Mouse (Mus musculus) embryonic facial prominence, embryonic 15.5 days (tissue): ENCODE results near the gene Btbd9. TPM values are rescaled to one million over a fixed set of nuclear protein-coding genes. Genes with fewer than 3 reads are reported as not detected.

ENCODE experiments used
- ATAC-seq: fragments of 200-750 bp; cut with Nextera tagmentation; 2 replicates; pipeline ENCODE4 v1.8.0; 2017; ENCODE audit warnings: low read depth, moderate TSS enrichment; ENCODE audit not compliant: insufficient number of reproducible peaks, low FRiP score, low TSS enrichment
- H3K27ac ChIP-seq: fragments of 300-500 bp; sonication (generic); replicated peaks from 2 replicates; pipeline ENCODE4 v1.5.1; 2015; ENCODE audit warnings: mild to moderate bottlenecking, inconsistent platforms
- H3K27me3 ChIP-seq: fragments of 300-500 bp; sonication (generic); 2 replicates; pipeline ENCODE4 v1.6.1; 2015; ENCODE audit warnings: inconsistent platforms
- H3K36me3 ChIP-seq: fragments of 300-500 bp; sonication (generic); 2 replicates; pipeline ENCODE4 v1.6.1; 2015; ENCODE audit warnings: mild to moderate bottlenecking, inconsistent platforms
- H3K4me1 ChIP-seq: fragments of 300-500 bp; sonication (generic); 2 replicates; pipeline ENCODE4 v1.6.1; 2015; ENCODE audit warnings: inconsistent platforms
- H3K4me2 ChIP-seq: fragments of 300-500 bp; sonication (generic); replicated peaks from 2 replicates; pipeline ENCODE4 v1.6.1; 2015; ENCODE audit warnings: mild to moderate bottlenecking, inconsistent platforms
- H3K4me3 ChIP-seq: fragments of 300-500 bp; sonication (generic); replicated peaks from 2 replicates; pipeline ENCODE4 v1.5.1; 2015; ENCODE audit warnings: mild to moderate bottlenecking, inconsistent platforms
- H3K9ac ChIP-seq: fragments of 300-500 bp; sonication (generic); 2 replicates; pipeline ENCODE4 v1.6.1; 2015; ENCODE audit warnings: inconsistent platforms
- H3K9me3 ChIP-seq: fragments of 300-500 bp; sonication (generic); replicated peaks from 2 replicates; pipeline ENCODE4 v1.6.1; 2016; ENCODE audit warnings: inconsistent platforms
- WGBS: fragments of 180-500 bp; shearing (Covaris S2); methylation state at CpG from one replicate; pipeline ENCODE4 v1.1.7; 2015; 5-methylcytosine and 5-hydroxymethylcytosine counted together
- polyA plus RNA-seq: library from polyadenylated mRNA; unstranded; fragments of >200 nt; fragmentation: Nextera tagmentation; extraction: Ambion mirVana; gene quantifications from 2 replicates; pipeline ENCODE4 v1.2.1, GENCODE M21; 2015

Btbd9 gene
- polyA plus RNA-seq, 1 experiment from 2014 or later = 56.6 TPM

DNA sequence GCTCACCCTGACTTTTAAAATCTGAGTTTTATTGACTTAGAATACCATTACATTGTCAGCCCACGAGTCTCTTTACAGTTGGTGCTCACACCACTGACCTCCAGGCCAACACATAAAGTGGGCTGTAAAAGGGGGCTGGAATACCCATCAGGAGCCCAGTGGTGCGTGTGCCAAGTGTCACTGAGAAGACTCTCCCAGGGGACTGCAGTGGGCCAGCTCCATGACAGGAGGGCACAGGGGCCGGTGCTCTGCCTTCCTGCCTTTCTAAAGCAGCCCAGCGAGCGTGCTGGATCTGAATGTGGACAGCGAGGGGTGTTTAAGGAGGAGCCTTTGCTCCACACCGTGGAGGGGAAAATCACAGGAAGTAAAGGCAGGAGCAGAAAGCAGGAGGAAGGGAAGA lies 322.4 kb downstream of the Btbd9 start:
- Histone ChIP-seq H3K27me3 (no peaks in the 10 kb centered on the region), H3K9me3 (no peaks in the 10 kb centered on the region), H3K27ac (no peak overlapping the region), H3K4me2 (no peak overlapping the region), H3K9ac (no peak overlapping the region), H3K4me3 (no peak overlapping the region), H3K4me1 (peaks cover 5% of the 10 kb centered on the region), H3K36me3 (no peaks in the 10 kb centered on the region)
- WGBS = 62% methylated on average over 7 of the region's 7 CpGs
- ATAC-seq = no peak

DNA sequence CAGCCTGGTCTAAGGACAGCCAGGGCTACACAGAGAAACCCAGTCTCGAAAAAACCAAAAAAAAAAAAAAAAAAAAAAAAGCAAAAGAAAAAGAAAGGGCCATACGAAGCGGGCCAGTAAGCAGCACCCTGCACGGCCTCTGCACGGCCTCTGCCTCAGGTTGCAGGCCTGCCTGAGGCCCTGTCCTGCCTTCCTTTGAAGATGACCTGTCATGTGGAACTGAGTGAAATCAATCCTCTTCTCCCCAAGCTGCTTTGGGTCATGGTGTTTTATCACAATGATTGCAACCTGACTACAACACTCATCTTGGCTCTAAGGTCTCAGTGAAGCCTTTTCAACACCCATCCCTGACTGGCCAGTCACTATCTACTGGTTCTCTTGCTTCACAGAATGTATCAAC lies 323.3 kb downstream of the Btbd9 start:
- Histone ChIP-seq H3K9me3 (no peaks in the 10 kb centered on the region), H3K4me3 (no peak overlapping the region), H3K4me1 (no peaks in the 10 kb centered on the region; the same call in 1 of the 2 replicates), H3K9ac (no peak overlapping the region), H3K27ac (no peak overlapping the region), H3K4me2 (no peak overlapping the region), H3K36me3 (no peaks in the 10 kb centered on the region), H3K27me3 (no peaks in the 10 kb centered on the region)
- WGBS = 55% methylated on average over 5 of the region's 5 CpGs
- no peak for ATAC-seq

DNA sequence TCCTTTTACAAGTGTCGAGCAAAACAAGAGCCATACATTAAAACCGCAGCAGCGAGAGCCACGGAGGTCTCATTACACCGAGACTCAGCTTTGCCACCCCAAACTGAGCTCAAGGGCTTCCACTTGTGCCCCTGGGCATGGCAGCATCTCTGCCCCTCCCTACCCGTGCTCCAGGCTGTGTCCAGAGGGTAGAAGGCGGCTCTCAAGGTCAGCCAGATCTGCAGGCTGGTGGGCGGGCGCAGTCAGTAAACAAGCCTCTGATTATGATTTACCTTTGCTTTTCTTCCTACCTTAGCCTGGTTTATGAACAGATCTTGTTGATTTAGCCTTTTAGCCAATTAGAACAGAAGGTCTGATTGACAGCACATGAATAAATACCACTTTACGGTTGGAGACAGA lies 331.0 kb downstream of the Btbd9 start:
- H3K27ac ChIP-seq = no peak overlapping the region
- no peak overlapping the region for H3K4me3 ChIP-seq
- ATAC-seq = no peak
- no peak overlapping the region for H3K4me2 ChIP-seq
- H3K9ac ChIP-seq = no peak overlapping the region
- H3K9me3 ChIP-seq = no peaks in the 10 kb centered on the region
- no peaks in the 10 kb centered on the region for H3K27me3 ChIP-seq
- no peaks in the 10 kb centered on the region for H3K36me3 ChIP-seq
- H3K4me1 ChIP-seq = peaks cover 42% of the 10 kb centered on the region
- WGBS = 62% methylated on average over 10 of the region's 10 CpGs

DNA sequence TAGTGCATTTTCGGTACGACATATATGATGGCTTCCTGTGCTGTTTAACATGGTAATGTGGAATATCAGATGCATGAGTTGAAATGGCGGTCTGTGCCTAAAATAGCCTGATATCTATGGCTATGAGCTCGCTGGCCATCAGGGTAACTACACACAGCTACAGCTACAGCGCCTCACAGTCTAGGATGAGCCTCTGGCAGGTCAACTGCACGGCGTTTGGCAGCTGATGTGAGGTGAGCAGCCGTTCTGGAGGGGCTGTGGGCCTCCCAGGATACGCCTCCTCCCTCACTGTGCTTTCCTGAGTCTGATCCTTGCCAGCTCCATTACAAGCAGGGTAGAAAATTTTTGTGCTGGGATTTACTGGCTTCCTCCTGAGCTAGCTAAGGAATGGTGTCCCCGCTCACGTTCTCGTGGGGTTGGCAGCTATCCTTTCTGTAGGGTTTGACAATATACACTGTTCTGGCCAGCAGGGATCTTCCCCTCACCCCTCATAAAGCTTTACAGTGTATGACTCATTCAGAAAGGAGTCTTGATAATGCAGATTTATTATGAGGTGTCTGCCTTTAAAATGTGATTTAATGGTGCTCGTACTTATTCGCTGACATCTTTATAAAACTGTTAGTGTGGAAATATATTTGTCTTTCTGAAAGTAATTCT lies 331.5 kb downstream of the Btbd9 start:
- Histone ChIP-seq H3K9ac (no peak overlapping the region), H3K27ac (no peak overlapping the region), H3K36me3 (no peaks in the 10 kb centered on the region), H3K4me3 (no peak overlapping the region), H3K4me2 (no peak overlapping the region), H3K27me3 (no peaks in the 10 kb centered on the region), H3K9me3 (no peaks in the 10 kb centered on the region), H3K4me1 (peaks cover 47% of the 10 kb centered on the region)
- no peak for ATAC-seq
- WGBS = 54% methylated on average over 14 of the region's 14 CpGs

DNA sequence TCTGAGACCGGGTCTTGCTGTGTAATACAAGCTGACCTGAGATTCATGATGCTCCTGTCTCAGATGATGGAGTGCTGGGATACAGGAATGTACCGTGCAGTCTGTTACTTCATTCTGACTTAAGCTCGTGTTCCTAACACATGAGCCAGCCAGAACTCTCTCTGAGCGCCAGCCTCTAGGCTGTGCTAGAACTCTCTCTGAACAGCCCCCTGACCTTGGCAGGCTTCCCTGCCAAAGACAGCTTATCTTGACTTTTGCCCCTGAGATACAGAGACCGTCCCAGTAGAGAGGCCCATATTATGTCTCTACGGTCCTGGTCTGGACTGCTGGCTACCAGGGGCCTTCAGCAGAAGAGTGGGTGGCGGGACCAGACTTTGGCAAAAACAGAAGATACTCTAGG lies 332.7 kb downstream of the Btbd9 start:
- Histone ChIP-seq H3K4me3 (no peak overlapping the region), H3K4me1 (peaks cover 56% of the 10 kb centered on the region), H3K27me3 (no peaks in the 10 kb centered on the region), H3K9me3 (no peaks in the 10 kb centered on the region), H3K9ac (no peak overlapping the region), H3K4me2 (no peak overlapping the region), H3K27ac (no peak overlapping the region), H3K36me3 (no peaks in the 10 kb centered on the region)
- ATAC-seq = no peak
- WGBS = 82% methylated on average over 7 of the region's 7 CpGs

DNA sequence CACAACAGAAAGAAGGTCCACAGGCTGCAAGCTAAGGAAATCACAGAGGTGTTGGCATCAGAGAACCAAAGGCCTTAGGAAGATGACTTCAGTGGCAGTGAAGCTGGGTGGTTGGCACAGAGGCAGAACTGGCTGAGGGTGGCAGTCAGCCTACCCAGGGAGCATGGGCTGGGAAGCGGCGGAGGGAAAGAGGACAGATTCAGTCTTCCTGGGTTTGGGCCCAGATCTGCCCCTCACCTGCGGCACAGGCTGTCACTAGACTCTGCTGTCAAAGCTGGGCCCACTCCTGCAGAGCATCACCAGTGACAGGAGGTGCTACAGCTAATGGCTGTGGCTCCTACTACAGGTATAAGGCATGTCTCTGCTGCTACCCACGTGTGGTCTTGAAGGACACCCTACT lies 333.6 kb downstream of the Btbd9 start:
- H3K9ac ChIP-seq = no peak overlapping the region
- no peak overlapping the region for H3K4me3 ChIP-seq
- H3K4me2 ChIP-seq = no peak overlapping the region
- H3K27ac ChIP-seq = no peak overlapping the region
- H3K9me3 ChIP-seq = no peaks in the 10 kb centered on the region
- peaks cover 56% of the 10 kb centered on the region for H3K4me1 ChIP-seq
- ATAC-seq = no peak
- no peaks in the 10 kb centered on the region for H3K36me3 ChIP-seq
- no peaks in the 10 kb centered on the region for H3K27me3 ChIP-seq
- 92% methylated on average over 4 of the region's 4 CpGs for WGBS

DNA sequence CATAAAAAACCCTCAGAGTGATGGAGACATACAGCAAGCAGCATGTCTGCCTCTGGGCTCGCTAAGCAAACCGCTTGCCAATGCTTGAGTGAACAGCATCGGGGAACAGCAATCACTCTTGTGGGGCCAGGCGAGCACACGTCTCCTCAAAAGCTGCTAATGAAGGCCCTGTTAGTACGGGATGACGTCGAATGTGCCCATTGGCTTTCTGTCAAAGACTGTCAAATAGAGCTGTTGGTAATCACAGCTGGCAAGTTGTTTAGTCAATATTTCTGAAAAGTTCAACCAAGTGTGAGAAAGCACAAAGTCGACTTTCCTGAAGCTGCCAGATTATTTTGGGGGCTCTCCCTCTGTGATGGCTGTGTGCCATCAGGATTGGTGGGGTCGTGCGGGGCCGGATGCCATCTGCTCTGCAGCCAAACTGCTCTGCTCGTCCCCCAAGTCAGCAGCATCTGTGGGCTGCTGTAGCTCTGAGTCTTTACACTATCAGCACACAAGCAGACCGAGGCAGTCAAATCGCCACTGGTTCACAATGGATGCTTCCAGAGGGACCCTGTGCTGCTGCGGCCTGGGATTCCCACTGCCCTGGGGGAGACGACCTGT lies 334.5 kb downstream of the Btbd9 start:
- WGBS = 52% methylated on average over 17 of the region's 17 CpGs
- Histone ChIP-seq H3K4me3 (no peak overlapping the region), H3K4me2 (no peak overlapping the region), H3K36me3 (no peaks in the 10 kb centered on the region), H3K4me1 (peaks cover 56% of the 10 kb centered on the region), H3K27me3 (no peaks in the 10 kb centered on the region), H3K9me3 (no peaks in the 10 kb centered on the region), H3K27ac (no peak overlapping the region), H3K9ac (peak overlapping the region; percentile 1; the same call in 1 of the 2 replicates)
- no peak for ATAC-seq

DNA sequence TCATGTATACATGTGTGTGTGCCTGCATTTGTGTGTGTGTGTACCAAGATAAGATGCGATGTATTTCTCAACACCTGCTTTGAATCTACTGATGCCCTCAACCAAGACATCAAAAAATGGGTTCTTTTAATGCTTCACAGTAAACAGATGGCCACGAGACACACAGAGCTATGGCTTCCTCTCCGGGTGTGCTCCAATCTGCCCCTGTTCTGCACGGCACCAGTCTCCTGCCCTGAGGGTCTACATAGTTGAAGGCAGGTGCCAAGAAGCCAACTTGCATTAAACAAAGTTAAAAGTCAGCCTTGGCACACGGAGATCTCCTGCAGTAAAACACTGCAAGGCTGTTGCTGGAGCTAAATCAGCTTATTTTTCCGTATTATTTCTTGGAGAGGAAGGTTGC lies 335.2 kb downstream of the Btbd9 start:
- Histone ChIP-seq H3K4me2 (no peak overlapping the region), H3K27me3 (no peaks in the 10 kb centered on the region), H3K36me3 (no peaks in the 10 kb centered on the region), H3K9me3 (no peaks in the 10 kb centered on the region), H3K4me3 (no peak overlapping the region), H3K27ac (no peak overlapping the region), H3K9ac (no peak overlapping the region), H3K4me1 (peaks cover 62% of the 10 kb centered on the region)
- ATAC-seq = no peak
- WGBS = 51% methylated on average over 6 of the region's 6 CpGs

DNA sequence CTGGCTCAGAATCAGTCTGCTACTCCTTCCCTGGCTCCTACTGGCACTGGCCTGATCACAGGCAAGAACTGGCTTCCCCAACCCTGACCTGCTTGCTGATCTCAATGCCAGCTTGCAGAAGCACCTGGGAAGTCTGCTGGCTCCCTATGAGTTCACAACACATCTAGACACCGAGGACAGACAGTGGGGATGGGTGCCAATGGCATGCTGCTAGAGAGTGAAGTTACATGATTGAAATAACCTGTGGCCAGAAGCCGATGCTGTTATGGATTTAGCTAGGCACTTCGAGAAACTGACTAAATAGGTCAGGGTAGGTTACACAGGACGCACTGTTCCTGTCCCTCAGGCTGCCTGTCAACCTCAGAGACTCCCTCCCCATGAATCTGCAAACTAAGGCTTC lies 335.6 kb downstream of the Btbd9 start:
- Histone ChIP-seq H3K9me3 (no peaks in the 10 kb centered on the region), H3K36me3 (no peaks in the 10 kb centered on the region), H3K4me2 (no peak overlapping the region), H3K27ac (no peak overlapping the region), H3K4me3 (no peak overlapping the region), H3K4me1 (peaks cover 62% of the 10 kb centered on the region), H3K27me3 (no peaks in the 10 kb centered on the region), H3K9ac (no peak overlapping the region)
- no peak for ATAC-seq
- WGBS = 67% methylated on average over 4 of the region's 4 CpGs

DNA sequence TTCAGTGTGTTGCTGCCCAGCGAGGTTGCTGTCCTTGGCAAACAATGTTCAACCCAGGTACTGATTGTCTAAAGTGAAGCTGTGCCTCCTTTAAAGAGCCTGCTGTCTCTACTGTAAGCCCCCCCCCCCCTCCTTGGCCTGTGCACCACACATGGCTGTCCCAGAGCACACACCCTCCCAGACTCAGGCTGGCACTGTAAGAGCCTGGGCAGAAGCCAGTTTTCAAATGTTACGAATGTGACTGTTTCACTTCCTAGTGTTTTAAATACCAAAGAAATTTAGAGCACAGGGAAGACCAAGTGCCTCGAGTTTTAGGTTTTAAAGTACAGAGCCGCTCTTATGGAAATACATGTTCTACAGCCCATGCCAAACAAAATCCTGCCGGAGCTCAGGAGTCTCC lies 336.8 kb downstream of the Btbd9 start:
- H3K9me3 ChIP-seq = no peaks in the 10 kb centered on the region
- no peak overlapping the region for H3K9ac ChIP-seq
- ATAC-seq = no peak
- H3K27me3 ChIP-seq = no peaks in the 10 kb centered on the region
- H3K4me2 ChIP-seq = no peak overlapping the region
- WGBS = 41% methylated on average over 5 of the region's 5 CpGs
- no peak overlapping the region for H3K4me3 ChIP-seq
- no peaks in the 10 kb centered on the region for H3K36me3 ChIP-seq
- H3K27ac ChIP-seq = peak overlapping the region; percentile 18; the same call in 1 of the 2 replicates
- peaks cover 58% of the 10 kb centered on the region for H3K4me1 ChIP-seq

DNA sequence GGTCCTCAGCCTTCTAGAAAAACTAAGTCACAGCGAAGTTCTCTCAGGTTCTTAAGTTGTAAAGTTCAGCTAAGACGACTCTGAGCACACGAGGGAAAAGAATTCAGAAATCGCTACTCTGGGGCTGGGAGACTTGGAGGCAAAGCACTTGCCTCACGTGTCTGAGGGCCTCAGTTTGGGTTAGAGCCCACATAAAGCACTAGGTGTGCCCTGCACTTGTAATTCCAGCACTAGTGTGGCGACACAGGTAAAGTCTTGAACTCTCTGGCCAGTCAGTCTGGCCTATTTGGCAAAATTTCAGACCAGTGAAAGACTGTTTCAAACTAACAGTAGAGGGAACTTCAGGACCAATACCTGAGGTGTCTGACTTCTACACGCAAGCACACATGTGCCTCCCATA lies 338.7 kb downstream of the Btbd9 start:
- WGBS = 78% methylated on average over 7 of the region's 7 CpGs

DNA sequence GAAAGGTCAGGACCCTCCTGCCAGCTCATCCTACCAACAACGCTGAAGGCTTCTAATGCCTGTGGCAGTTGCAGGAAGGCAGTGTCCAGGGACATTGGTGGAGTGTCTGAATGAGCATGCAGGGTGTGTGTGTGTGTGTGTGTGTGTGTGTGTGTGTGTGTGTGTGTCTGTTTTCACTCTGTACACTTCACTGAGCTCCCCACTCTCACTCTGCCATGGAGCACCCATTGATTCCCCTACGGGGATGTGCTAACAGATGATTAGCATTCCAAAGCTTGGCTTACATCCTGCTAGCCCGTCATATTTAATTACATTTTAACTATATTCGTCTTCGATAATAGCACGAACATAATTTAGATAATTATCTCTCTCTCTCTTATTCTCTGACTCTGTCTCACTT lies 339.7 kb downstream of the Btbd9 start:
- H3K4me1 ChIP-seq = peaks cover 41% of the 10 kb centered on the region
- H3K27ac ChIP-seq = no peak overlapping the region
- H3K4me3 ChIP-seq = no peak overlapping the region
- H3K9me3 ChIP-seq = no peaks in the 10 kb centered on the region
- H3K36me3 ChIP-seq = no peaks in the 10 kb centered on the region
- ATAC-seq = no peak
- no peak overlapping the region for H3K4me2 ChIP-seq
- no peaks in the 10 kb centered on the region for H3K27me3 ChIP-seq
- no peak overlapping the region for H3K9ac ChIP-seq
- WGBS = 36% methylated on average over 6 of the region's 6 CpGs

More for the DNA sequence above, 338.7 kb downstream of the Btbd9 start:
- no peaks in the 10 kb centered on the region for H3K27me3 ChIP-seq
- no peak overlapping the region for H3K4me3 ChIP-seq
- no peak overlapping the region for H3K4me2 ChIP-seq
- H3K9me3 ChIP-seq = no peaks in the 10 kb centered on the region
- H3K4me1 ChIP-seq = peaks cover 51% of the 10 kb centered on the region
- no peaks in the 10 kb centered on the region for H3K36me3 ChIP-seq
- no peak overlapping the region for H3K27ac ChIP-seq
- no peak overlapping the region for H3K9ac ChIP-seq
- ATAC-seq = no peak
